Mouse (Mus musculus) R1 (cell line): ENCODE results near the gene Bckdha.

Source experiments
- DNase-seq: peaks from one replicate; pipeline ENCODE4 v3.0.0-alpha.2; 2018; ENCODE audit warnings: low read depth, low spot score

Gene Bckdha

GRCm38 (mm10) chr7:25645074-25645473 lies 13.7 kb downstream of the Bckdha start:
- peak; percentile 48 for DNase-seq

- no peak for DNase-seq
These were observed 14.2 kb downstream of the Bckdha start for GRCm38 (mm10) chr7:25644631-25645030.

GRCm38 (mm10) chr7:25644136-25644535 lies 14.6 kb downstream of the Bckdha start:
- no peak for DNase-seq

DNA sequence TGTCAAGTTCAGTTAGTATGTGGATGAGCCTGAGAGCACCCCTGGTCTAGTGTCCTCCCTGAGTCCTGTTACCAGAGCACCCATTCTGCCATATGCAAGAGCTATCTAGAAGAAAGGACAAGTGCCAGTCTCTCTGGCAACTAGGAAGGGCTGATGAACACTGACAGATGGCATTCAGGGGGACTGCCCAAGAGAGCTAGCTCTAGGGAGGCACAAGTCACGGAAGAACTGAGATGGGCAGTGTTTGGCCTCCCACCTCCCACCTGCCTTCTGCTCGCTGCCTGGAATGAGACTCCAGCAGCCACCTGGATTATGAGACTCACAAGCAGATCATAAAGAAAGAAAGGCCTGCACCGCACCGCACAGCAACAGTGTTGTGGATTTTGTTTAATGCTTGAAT lies 19.0 kb downstream of the Bckdha start:
- no peak for DNase-seq

DNA sequence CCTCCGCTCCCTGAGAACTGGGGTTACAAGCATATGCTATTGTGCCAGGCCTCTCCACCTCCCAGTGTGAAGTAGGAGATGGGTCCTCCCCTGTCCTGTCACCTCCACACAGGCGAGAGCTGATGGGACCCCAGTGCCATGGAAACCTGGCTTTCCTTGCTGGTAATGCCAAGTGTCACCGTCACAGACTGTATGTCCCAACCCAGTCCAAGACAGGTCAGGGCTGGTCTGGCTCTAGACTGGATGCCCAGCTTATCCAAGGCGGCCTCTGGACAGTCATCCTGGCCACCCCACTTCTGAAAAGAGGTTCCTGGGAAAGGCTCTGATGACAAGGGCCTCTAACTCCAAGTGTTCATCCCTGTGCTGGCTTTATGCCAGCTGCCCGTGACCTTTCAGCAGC lies 21.7 kb downstream of the Bckdha start:
- DNase-seq: no peak

GRCm38 (mm10) chr7:25636373-25636772 lies 22.4 kb downstream of the Bckdha start:
- DNase-seq: no peak

GRCm38 (mm10) chr7:25632679-25633078 lies 26.1 kb downstream of the Bckdha start:
- DNase-seq: no peak

GRCm38 (mm10) chr7:25628323-25628620 lies 30.5 kb downstream of the Bckdha start:
- no peak for DNase-seq

DNA sequence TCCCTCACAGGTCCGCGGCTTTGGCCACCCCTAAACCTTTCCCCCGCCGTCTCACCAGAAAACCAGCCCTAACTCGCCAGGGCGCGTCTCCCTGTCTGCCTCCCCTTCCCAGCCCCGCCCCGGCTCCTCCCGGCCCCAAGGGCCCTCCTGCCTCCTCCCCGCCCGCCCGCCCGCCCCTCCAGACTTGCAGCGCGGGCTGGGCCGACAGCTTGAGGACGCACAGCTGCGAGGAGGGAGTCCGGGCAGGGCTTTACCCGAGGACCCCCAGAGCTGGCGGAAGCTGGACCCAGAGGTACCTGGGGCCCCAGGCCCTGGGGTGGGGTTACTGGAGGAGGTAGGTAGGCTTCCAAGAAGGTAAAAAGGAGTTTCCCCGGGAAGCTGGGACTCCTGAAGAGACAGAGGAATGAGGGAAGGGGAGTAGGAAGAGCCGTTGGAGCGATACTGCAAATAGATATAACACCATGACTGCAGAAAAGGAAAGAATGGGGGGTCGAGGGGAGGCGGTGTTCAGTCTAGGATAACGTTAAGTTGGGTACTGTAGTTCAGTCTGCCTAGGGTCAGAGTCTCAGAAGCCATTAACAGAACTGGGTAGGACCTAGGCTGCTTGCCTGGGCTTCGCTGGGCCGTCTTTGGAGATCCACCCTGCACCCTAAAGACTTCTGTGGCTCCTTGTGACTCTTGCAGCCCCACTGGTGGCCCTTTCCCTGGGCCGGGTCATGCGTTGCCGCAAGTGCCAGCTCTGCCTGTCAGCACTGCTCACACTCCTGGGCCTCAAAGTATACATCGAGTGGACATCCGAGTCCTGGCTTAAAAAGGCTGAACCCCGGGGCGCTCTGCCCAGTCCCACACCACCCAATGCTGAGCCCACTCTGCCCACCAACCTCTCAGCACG lies 31.1 kb downstream of the Bckdha start:
- DNase-seq: peak; percentile 76

GRCm38 (mm10) chr7:25626509-25627430 lies 32.0 kb downstream of the Bckdha start, which contains the start of gene B3gnt8:
TSS of gene B3gnt8 (plus strand) at chr7:25626654.
- DNase-seq: peak; percentile 32

DNA sequence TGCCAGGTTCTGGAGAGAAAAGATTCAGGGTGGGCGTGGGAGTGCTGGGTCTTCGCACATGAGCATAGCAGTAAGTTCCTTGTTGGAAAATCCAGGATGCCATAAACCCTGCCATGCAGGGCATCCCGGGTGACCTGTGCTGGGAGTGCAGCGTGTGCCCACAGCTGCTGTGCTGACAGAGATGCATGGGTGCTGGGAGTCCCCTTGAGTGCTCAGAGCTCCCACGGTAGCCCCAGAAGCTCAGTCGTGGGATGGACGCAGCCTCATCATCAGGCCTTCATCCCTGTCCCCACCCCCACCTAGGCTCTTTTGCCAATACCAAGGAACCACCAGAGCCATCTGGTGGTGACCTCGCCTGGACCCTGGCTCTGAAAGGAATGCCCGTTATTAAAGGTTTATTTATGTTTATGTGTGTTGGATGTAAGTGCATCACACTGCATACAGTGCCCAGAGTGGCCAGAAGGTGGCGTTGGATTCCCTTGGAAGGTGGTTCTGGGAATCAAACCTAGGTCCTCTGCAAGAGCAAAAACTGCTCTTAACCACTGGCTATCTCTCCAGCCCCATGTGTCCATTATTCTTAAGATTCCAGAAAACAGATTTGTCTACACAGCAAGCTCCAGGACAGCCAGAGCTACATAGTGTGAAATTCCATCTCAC lies 33.1 kb downstream of the Bckdha start:
- peak; percentile 78 for DNase-seq

GRCm38 (mm10) chr7:25624851-25625250 lies 33.9 kb downstream of the Bckdha start:
- no peak for DNase-seq

- no peak for DNase-seq
These were observed 34.9 kb downstream of the Bckdha start for GRCm38 (mm10) chr7:25623857-25624370.

GRCm38 (mm10) chr7:25620751-25621150 lies 38.0 kb downstream of the Bckdha start:
- DNase-seq: no peak

- no peak for DNase-seq
These were observed 38.7 kb downstream of the Bckdha start for GRCm38 (mm10) chr7:25620101-25620500.

DNA sequence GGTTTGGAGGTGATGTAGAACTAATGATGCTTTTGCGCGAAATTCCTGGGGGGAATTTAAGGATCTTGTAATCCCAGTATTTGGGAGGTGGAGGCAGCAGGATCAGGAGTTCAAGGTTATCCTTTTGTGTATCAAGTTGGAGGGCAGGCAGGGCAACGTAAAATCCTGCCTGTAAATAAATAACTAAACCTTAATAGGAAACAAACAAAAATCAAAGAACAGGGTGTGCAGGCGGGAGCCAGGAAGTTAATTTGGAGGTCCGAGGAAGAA lies 39.1 kb downstream of the Bckdha start:
- DNase-seq: no peak

DNA sequence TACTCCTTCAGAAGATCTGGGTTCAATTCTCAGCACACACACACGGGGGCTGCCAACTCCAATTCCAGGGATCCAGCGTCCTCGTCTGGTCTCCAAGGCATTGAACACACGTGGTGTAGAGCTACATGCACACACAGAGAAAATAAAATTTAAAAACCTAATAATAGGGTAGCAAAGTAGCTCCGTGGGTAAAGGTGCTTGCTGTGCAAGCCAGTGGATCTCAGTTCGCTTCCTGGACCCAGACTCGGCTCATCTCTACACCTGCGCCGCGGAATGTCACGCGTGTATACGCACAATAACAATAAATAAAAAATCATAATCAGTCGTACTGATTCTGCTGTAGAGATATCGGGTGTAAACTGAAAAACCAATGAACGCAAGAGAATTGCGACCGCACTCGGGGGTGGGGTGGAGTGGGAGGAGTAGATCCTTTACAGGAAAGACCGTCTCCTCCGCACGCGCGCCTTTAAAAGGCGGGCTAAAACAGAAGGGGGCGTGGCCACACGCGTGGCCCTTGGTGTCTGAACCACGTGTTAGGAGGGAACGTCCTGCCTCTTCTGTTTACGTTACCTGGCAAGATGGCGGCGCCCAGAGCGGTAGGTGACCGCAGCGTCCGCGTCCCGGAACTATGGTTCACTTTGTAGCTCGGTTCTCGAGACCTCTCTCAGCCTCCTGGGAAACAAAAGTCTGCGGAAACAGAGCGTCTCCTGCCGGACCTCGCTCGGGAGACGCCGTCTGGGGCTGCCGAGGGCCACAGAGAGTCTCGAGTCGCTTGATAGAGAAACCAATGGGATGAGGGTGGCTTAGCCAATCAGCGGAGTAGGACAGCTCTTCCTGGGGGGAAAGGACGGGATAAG lies 39.7 kb downstream of the Bckdha start, which contains the start of gene Dmac2:
Dmac2 (plus strand) TSS at position 550 of the 857 bp plus-strand sequence.
- DNase-seq: peak; percentile 99

GRCm38 (mm10) chr7:25617376-25618160 lies 41.2 kb downstream of the Bckdha start:
- DNase-seq: no peak

DNA sequence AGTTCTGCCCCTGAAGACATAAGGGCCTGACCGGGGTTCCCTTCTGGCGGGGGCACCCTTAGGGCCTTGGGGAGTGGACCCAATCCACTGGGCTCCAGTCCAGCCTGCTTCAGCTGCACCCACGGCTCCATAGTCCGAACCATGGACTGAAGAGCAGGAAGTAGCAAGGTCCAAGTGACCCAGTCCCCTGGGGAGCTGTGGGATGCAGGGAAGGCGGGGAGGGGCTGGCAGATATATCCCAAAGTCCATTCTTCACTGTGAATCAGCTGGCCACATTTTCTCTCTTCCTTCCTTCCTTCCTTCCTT lies 43.1 kb downstream of the Bckdha start, which contains the start of gene Erich4:
Erich4 (minus strand) TSS at position 187 of the 306 bp plus-strand sequence.
- DNase-seq: no peak
